12 mouse cellular contexts compared by ENCODE assay signal in genomic region chr8:84130806-84131205, GRCm38 (mm10). TPM values are rescaled to one million over a fixed set of nuclear protein-coding genes. Genes with fewer than 3 reads are reported as not detected.
A peak's percentile ranks its signal among the peaks of the same experiment; 100 is the strongest.
DNase-seq lines count a peak whose midpoint lies in the region; ATAC-seq and TF ChIP-seq lines count a peak whose summit lies in the region.
"Had no signal": no experiment of that assay in that cellular context is flagged by ENCODE, and none has a peak within 500 bp of the region (broad histone marks: within the 10 kb centered on the region; RNA-seq: fewer than 3 reads in every experiment).

No protein-coding gene starts in this region.

- 0 out of 2 replicates have a peak overlapping the region, but pooled peaks have one; percentile 3 for H3K4me3 ChIP-seq in forebrain, embryonic 10.5 days
- no peak overlapping the region for H3K4me3 ChIP-seq in forebrain, postnatal 0 days (ENCODE audit: low read depth, low read length)
- no peak overlapping the region for H3K4me3 ChIP-seq in midbrain, embryonic 13.5 days (replicated peaks)
- H3K4me3 ChIP-seq in midbrain, embryonic 11.5 days (ENCODE audit: low read depth, low read length), result no peak overlapping the region
- no peak overlapping the region for H3K4me3 ChIP-seq in hindbrain, postnatal 0 days (ENCODE audit: low read length)
- H3K4me3 ChIP-seq in neural tube, embryonic 14.5 days (ENCODE audit: low read depth, low read length), result no peak overlapping the region
- H3K4me3 ChIP-seq: myocyte; stomach, embryonic 15.5 days had no signal

- H3K36me3 ChIP-seq in forebrain, embryonic 10.5 days (replicated peaks), result peaks cover 43% of the 10 kb centered on the region
- H3K36me3 ChIP-seq in forebrain, postnatal 0 days (ENCODE audit: insufficient read depth), result peaks cover 38% of the 10 kb centered on the region
- H3K36me3 ChIP-seq in midbrain, embryonic 13.5 days, result peaks cover 51% of the 10 kb centered on the region
- peaks cover 8% of the 10 kb centered on the region; the same call in 1 of the 2 replicates for H3K36me3 ChIP-seq in midbrain, embryonic 11.5 days (ENCODE audit: control insufficient read depth, insufficient read depth, low read length)
- H3K36me3 ChIP-seq in hindbrain, postnatal 0 days (ENCODE audit: insufficient read depth, low read length), result peaks cover 26% of the 10 kb centered on the region; the same call in 1 of the 2 replicates
- peaks cover 34% of the 10 kb centered on the region for H3K36me3 ChIP-seq in neural tube, embryonic 14.5 days (ENCODE audit: control insufficient read depth, insufficient read depth, low read length)

- peaks cover 18% of the 10 kb centered on the region for H3K4me1 ChIP-seq in forebrain, embryonic 10.5 days
- H3K4me1 ChIP-seq in forebrain, postnatal 0 days (ENCODE audit: insufficient read depth), result no peaks in the 10 kb centered on the region
- H3K4me1 ChIP-seq in midbrain, embryonic 13.5 days (replicated peaks), result peaks cover 5% of the 10 kb centered on the region; the same call in 1 of the 2 replicates
- no peaks in the 10 kb centered on the region for H3K4me1 ChIP-seq in midbrain, embryonic 11.5 days (ENCODE audit: control insufficient read depth, insufficient read depth, low read length)
- H3K4me1 ChIP-seq in hindbrain, postnatal 0 days (ENCODE audit: insufficient read depth, low read length), result 0 out of 2 replicates have a peak, but pooled peaks cover 6% of the 10 kb centered on the region
- H3K4me1 ChIP-seq in neural tube, embryonic 14.5 days (ENCODE audit: control insufficient read depth, insufficient read depth, low read length), result no peaks in the 10 kb centered on the region
- H3K4me1 ChIP-seq: stomach, embryonic 15.5 days had no signal

- H3K4me2 ChIP-seq in forebrain, postnatal 0 days (ENCODE audit: low read depth), result no peak overlapping the region
- H3K4me2 ChIP-seq in midbrain, embryonic 13.5 days (replicated peaks), result no peak overlapping the region
- no peak overlapping the region for H3K4me2 ChIP-seq in midbrain, embryonic 11.5 days
- no peak overlapping the region for H3K4me2 ChIP-seq in hindbrain, postnatal 0 days (ENCODE audit: low read depth, low read length)
- no peak overlapping the region for H3K4me2 ChIP-seq in neural tube, embryonic 14.5 days (ENCODE audit: low read depth, low read length)
- H3K4me2 ChIP-seq: stomach, embryonic 15.5 days had no signal

- no peak overlapping the region for H3K9ac ChIP-seq in forebrain, postnatal 0 days
- peak overlapping the region; percentile 28; the same call in 1 of the 2 replicates for H3K9ac ChIP-seq in midbrain, embryonic 13.5 days (replicated peaks)
- no peak overlapping the region for H3K9ac ChIP-seq in midbrain, embryonic 11.5 days (ENCODE audit: low read length)
- peak overlapping the region; percentile 33; the same call in 1 of the 2 replicates for H3K9ac ChIP-seq in hindbrain, postnatal 0 days (replicated peaks; ENCODE audit: low read length)
- H3K9ac ChIP-seq in neural tube, embryonic 14.5 days (replicated peaks; ENCODE audit: low read depth, low read length), result no peak overlapping the region
- H3K9ac ChIP-seq: stomach, embryonic 15.5 days had no signal

- ATAC-seq in forebrain, postnatal 0 days, result no peak
- 0 out of 2 replicates have a peak, but pooled peaks have one; percentile 19 for ATAC-seq in midbrain, embryonic 13.5 days
- no peak for ATAC-seq in midbrain, embryonic 11.5 days (ENCODE audit: low FRiP score)
- peak; percentile 50 for ATAC-seq in hindbrain, postnatal 0 days
- peak; percentile 28; the same call in 1 of the 2 replicates for ATAC-seq in neural tube, embryonic 14.5 days (ENCODE audit: low read depth)

- no peaks in the 10 kb centered on the region for H3K9me3 ChIP-seq in forebrain, embryonic 10.5 days
- no peaks in the 10 kb centered on the region for H3K9me3 ChIP-seq in forebrain, postnatal 0 days (ENCODE audit: low read length)
- H3K9me3 ChIP-seq in midbrain, embryonic 13.5 days, result no peaks in the 10 kb centered on the region
- no peaks in the 10 kb centered on the region for H3K9me3 ChIP-seq in midbrain, embryonic 11.5 days (ENCODE audit: control insufficient read depth, low read length)
- H3K9me3 ChIP-seq in hindbrain, postnatal 0 days (ENCODE audit: low read length), result no peaks in the 10 kb centered on the region
- H3K9me3 ChIP-seq in neural tube, embryonic 14.5 days (ENCODE audit: control insufficient read depth, low read length), result no peaks in the 10 kb centered on the region
- H3K9me3 ChIP-seq: stomach, embryonic 15.5 days had no signal

- TF ChIP-seq CTCF in forebrain, postnatal 0 days (IDR thresholded peaks at IDR 0.05; ENCODE audit: low read depth), result no peak
- no peak for TF ChIP-seq CTCF in hindbrain, postnatal 0 days (IDR thresholded peaks at IDR 0.05; ENCODE audit: low read depth)

- 0 out of 2 replicates have a peak overlapping the region, but pooled peaks have one; percentile 20 for H3K27ac ChIP-seq in forebrain, embryonic 10.5 days
- H3K27ac ChIP-seq in forebrain, postnatal 0 days (ENCODE audit: low read depth, low read length), result no peak overlapping the region
- H3K27ac ChIP-seq in midbrain, embryonic 13.5 days, result no peak overlapping the region
- no peak overlapping the region for H3K27ac ChIP-seq in midbrain, embryonic 11.5 days (ENCODE audit: low read depth, low read length)
- H3K27ac ChIP-seq in hindbrain, postnatal 0 days, result 0 out of 2 replicates have a peak overlapping the region, but pooled peaks have one; percentile 36
- no peak overlapping the region for H3K27ac ChIP-seq in neural tube, embryonic 14.5 days (ENCODE audit: low read depth, low read length)
- H3K27ac ChIP-seq: stomach, embryonic 15.5 days had no signal

- H3K27me3 ChIP-seq in forebrain, embryonic 10.5 days (ENCODE audit: poor library complexity, severe bottlenecking), result peaks cover 6% of the 10 kb centered on the region; the same call in 1 of the 2 replicates
- H3K27me3 ChIP-seq in forebrain, postnatal 0 days (ENCODE audit: insufficient read depth, low read length), result no peaks in the 10 kb centered on the region
- H3K27me3 ChIP-seq in midbrain, embryonic 13.5 days, result no peaks in the 10 kb centered on the region
- no peaks in the 10 kb centered on the region for H3K27me3 ChIP-seq in midbrain, embryonic 11.5 days (ENCODE audit: control insufficient read depth, insufficient read depth, low read length)
- no peaks in the 10 kb centered on the region for H3K27me3 ChIP-seq in hindbrain, postnatal 0 days (ENCODE audit: insufficient read depth, low read length)
- H3K27me3 ChIP-seq in neural tube, embryonic 14.5 days (ENCODE audit: control insufficient read depth, insufficient read depth, low read length), result no peaks in the 10 kb centered on the region
- H3K27me3 ChIP-seq: stomach, embryonic 15.5 days had no signal

- WGBS in forebrain, embryonic 10.5 days, result 47% methylated on average over 30 of the region's 30 CpGs
- 35% methylated on average over 30 of the region's 30 CpGs for WGBS in forebrain, postnatal 0 days
- 40% methylated on average over 30 of the region's 30 CpGs for WGBS in midbrain, embryonic 13.5 days
- 49% methylated on average over 30 of the region's 30 CpGs for WGBS in midbrain, embryonic 11.5 days
- 48% methylated on average over 30 of the region's 30 CpGs for WGBS in hindbrain, postnatal 0 days
- WGBS in neural tube, embryonic 14.5 days, result 48% methylated on average over 30 of the region's 30 CpGs

- DNase-seq in forebrain, embryonic 10.5 days (ENCODE audit: extremely low spot score, low spot score), result no peak
- no peak for DNase-seq in forebrain, postnatal 0 days
- DNase-seq in midbrain, embryonic 11.5 days (ENCODE audit: low spot score, missing footprints), result no peak
- peak; percentile 46 for DNase-seq in hindbrain, postnatal 0 days (ENCODE audit: low spot score)
- no peak for DNase-seq in natural killer cell, adult 2 months (ENCODE audit: low spot score in 2 of 2)
- DNase-seq in lung, postnatal 14 days, result no peak
- DNase-seq: gastrocnemius, postnatal 36 days had no signal

RNA-seq across cellular contexts. Expression of gene Podnl1, which starts 5.0 kb away (rescaled TPM):
- 0.14 and 0.17 TPM in 2 replicates for polyA plus RNA-seq in forebrain, embryonic 10.5 days (2016; fragmentation: Nextera tagmentation; extraction: Ambion mirVana)
- total RNA-seq in forebrain, postnatal 0 days (2014; rRNA removed), result 0.08 and 0.24 TPM in 2 replicates
- 0.09 and 0.23 TPM in 2 replicates for polyA plus RNA-seq in forebrain, postnatal 0 days (2015; fragmentation: Nextera tagmentation; extraction: Ambion mirVana)
- polyA plus RNA-seq in midbrain, embryonic 13.5 days (2015; fragmentation: Nextera tagmentation; extraction: Ambion mirVana), result 0.44 and 0.57 TPM in 2 replicates
- 0.25 and 0.32 TPM in 2 replicates for polyA plus RNA-seq in midbrain, embryonic 11.5 days (2014; fragmentation: Nextera tagmentation; extraction: Ambion mirVana)
- total RNA-seq in hindbrain, postnatal 0 days (2014; rRNA removed), result 0.72 TPM in 1 of 2 replicates, not detected in the other
- 0.41 and 0.68 TPM in 2 replicates for polyA plus RNA-seq in hindbrain, postnatal 0 days (2015; fragmentation: Nextera tagmentation; extraction: Ambion mirVana)
- 0.43 and 0.50 TPM in 2 replicates for polyA plus RNA-seq in neural tube, embryonic 14.5 days (2014; fragmentation: Nextera tagmentation; extraction: Ambion mirVana)
- total RNA-seq: gastrocnemius, postnatal 36 days; left cerebral cortex, postnatal 36 days had no signal

RNA-seq across cellular contexts. Expression of gene Cc2d1a, which starts 16.9 kb away (rescaled TPM):
- polyA plus RNA-seq in forebrain, embryonic 10.5 days (2016; fragmentation: Nextera tagmentation; extraction: Ambion mirVana), result 17.3 and 20.8 TPM in 2 replicates
- total RNA-seq in forebrain, postnatal 0 days (2014; rRNA removed), result 64.2 and 70.1 TPM in 2 replicates
- 36.3 and 48.4 TPM in 2 replicates for polyA plus RNA-seq in forebrain, postnatal 0 days (2015; fragmentation: Nextera tagmentation; extraction: Ambion mirVana)
- 24.5 and 24.7 TPM in 2 replicates for polyA plus RNA-seq in midbrain, embryonic 13.5 days (2015; fragmentation: Nextera tagmentation; extraction: Ambion mirVana)
- 7.6 and 8.9 TPM in 2 replicates for polyA plus RNA-seq in midbrain, embryonic 11.5 days (2014; fragmentation: Nextera tagmentation; extraction: Ambion mirVana)
- 66.2 and 75.1 TPM in 2 replicates for total RNA-seq in hindbrain, postnatal 0 days (2014; rRNA removed)
- polyA plus RNA-seq in hindbrain, postnatal 0 days (2015; fragmentation: Nextera tagmentation; extraction: Ambion mirVana), result 47.1 and 49.6 TPM in 2 replicates
- polyA plus RNA-seq in neural tube, embryonic 14.5 days (2014; fragmentation: Nextera tagmentation; extraction: Ambion mirVana), result 26.8 and 30.7 TPM in 2 replicates

RNA-seq across cellular contexts. Expression of gene 4930432K21Rik, which starts 17.0 kb away (rescaled TPM):
- polyA plus RNA-seq in forebrain, embryonic 10.5 days (2016; fragmentation: Nextera tagmentation; extraction: Ambion mirVana), result 1.9 and 2.4 TPM in 2 replicates
- total RNA-seq in forebrain, postnatal 0 days (2014; rRNA removed), result 3.5 and 6.0 TPM in 2 replicates
- polyA plus RNA-seq in forebrain, postnatal 0 days (2015; fragmentation: Nextera tagmentation; extraction: Ambion mirVana), result 2.4 and 3.3 TPM in 2 replicates
- 2.3 and 2.7 TPM in 2 replicates for polyA plus RNA-seq in midbrain, embryonic 13.5 days (2015; fragmentation: Nextera tagmentation; extraction: Ambion mirVana)
- 0.83 and 0.86 TPM in 2 replicates for polyA plus RNA-seq in midbrain, embryonic 11.5 days (2014; fragmentation: Nextera tagmentation; extraction: Ambion mirVana)
- 3.3 and 5.9 TPM in 2 replicates for total RNA-seq in hindbrain, postnatal 0 days (2014; rRNA removed)
- polyA plus RNA-seq in hindbrain, postnatal 0 days (2015; fragmentation: Nextera tagmentation; extraction: Ambion mirVana), result 2.7 and 3.0 TPM in 2 replicates
- 1.3 and 1.6 TPM in 2 replicates for polyA plus RNA-seq in neural tube, embryonic 14.5 days (2014; fragmentation: Nextera tagmentation; extraction: Ambion mirVana)

RNA-seq across cellular contexts. Expression of gene Dcaf15, which starts 26.2 kb away (rescaled TPM):
- polyA plus RNA-seq in forebrain, embryonic 10.5 days (2016; fragmentation: Nextera tagmentation; extraction: Ambion mirVana), result 17.0 and 18.5 TPM in 2 replicates
- total RNA-seq in forebrain, postnatal 0 days (2014; rRNA removed), result 49.5 and 63.2 TPM in 2 replicates
- 16.3 and 17.2 TPM in 2 replicates for polyA plus RNA-seq in forebrain, postnatal 0 days (2015; fragmentation: Nextera tagmentation; extraction: Ambion mirVana)
- 21.0 and 23.3 TPM in 2 replicates for polyA plus RNA-seq in midbrain, embryonic 13.5 days (2015; fragmentation: Nextera tagmentation; extraction: Ambion mirVana)
- 12.2 and 14.3 TPM in 2 replicates for polyA plus RNA-seq in midbrain, embryonic 11.5 days (2014; fragmentation: Nextera tagmentation; extraction: Ambion mirVana)
- total RNA-seq in hindbrain, postnatal 0 days (2014; rRNA removed), result 77.0 and 77.6 TPM in 2 replicates
- 18.4 and 18.5 TPM in 2 replicates for polyA plus RNA-seq in hindbrain, postnatal 0 days (2015; fragmentation: Nextera tagmentation; extraction: Ambion mirVana)
- polyA plus RNA-seq in neural tube, embryonic 14.5 days (2014; fragmentation: Nextera tagmentation; extraction: Ambion mirVana), result 16.5 and 19.0 TPM in 2 replicates

RNA-seq across cellular contexts. Expression of gene Nanos3, which starts 54.2 kb away (rescaled TPM):
- polyA plus RNA-seq in forebrain, embryonic 10.5 days (2016; fragmentation: Nextera tagmentation; extraction: Ambion mirVana), result 2.6 and 3.7 TPM in 2 replicates
- 1.7 and 3.2 TPM in 2 replicates for total RNA-seq in forebrain, postnatal 0 days (2014; rRNA removed)
- 10.0 and 13.3 TPM in 2 replicates for polyA plus RNA-seq in forebrain, postnatal 0 days (2015; fragmentation: Nextera tagmentation; extraction: Ambion mirVana)
- polyA plus RNA-seq in midbrain, embryonic 13.5 days (2015; fragmentation: Nextera tagmentation; extraction: Ambion mirVana), result 8.8 and 11.6 TPM in 2 replicates
- polyA plus RNA-seq in midbrain, embryonic 11.5 days (2014; fragmentation: Nextera tagmentation; extraction: Ambion mirVana), result 4.7 and 4.9 TPM in 2 replicates
- total RNA-seq in hindbrain, postnatal 0 days (2014; rRNA removed), result 2.3 and 3.2 TPM in 2 replicates
- 11.5 and 15.5 TPM in 2 replicates for polyA plus RNA-seq in hindbrain, postnatal 0 days (2015; fragmentation: Nextera tagmentation; extraction: Ambion mirVana)
- 12.4 and 12.5 TPM in 2 replicates for polyA plus RNA-seq in neural tube, embryonic 14.5 days (2014; fragmentation: Nextera tagmentation; extraction: Ambion mirVana)
- total RNA-seq: gastrocnemius, postnatal 36 days had no signal

Comparison
In these comparisons a context has a peak if more than half of its experiments do, and no peak if none do; other contexts are left out.
1. H3K27ac ChIP-seq: peak in forebrain, embryonic 10.5 days (single experiment) and hindbrain, postnatal 0 days (single experiment); none in forebrain, postnatal 0 days (single experiment), midbrain, embryonic 13.5 days (single experiment), midbrain, embryonic 11.5 days (single experiment) and neural tube, embryonic 14.5 days (single experiment).
2. ATAC-seq: peak in midbrain, embryonic 13.5 days (single experiment), hindbrain, postnatal 0 days (single experiment) and neural tube, embryonic 14.5 days (single experiment); none in forebrain, postnatal 0 days (single experiment) and midbrain, embryonic 11.5 days (single experiment).
3. H3K9ac ChIP-seq: peak in midbrain, embryonic 13.5 days (single experiment) and hindbrain, postnatal 0 days (single experiment); none in forebrain, postnatal 0 days (single experiment), midbrain, embryonic 11.5 days (single experiment) and neural tube, embryonic 14.5 days (single experiment).